Comparison of ENCODE assay signal across 34 mouse cellular contexts in genomic region chr14:8422833-8423232, GRCm38 (mm10). TPM values are rescaled to one million over a fixed set of nuclear protein-coding genes. Genes with fewer than 3 reads are reported as not detected.
DNase-seq lines count a peak whose midpoint lies in the region; ATAC-seq and TF ChIP-seq lines count a peak whose summit lies in the region.
"Had no signal": no experiment of that assay in that cellular context is flagged by ENCODE, and none has a peak within 500 bp of the region (broad histone marks: within the 10 kb centered on the region; RNA-seq: fewer than 3 reads in every experiment).

No protein-coding gene starts in this region.

- H3K4me3 ChIP-seq in forebrain, embryonic 14.5 days (ENCODE audit: low read depth, low read length), result no peak overlapping the region
- no peak overlapping the region for H3K4me3 ChIP-seq in forebrain, embryonic 11.5 days (ENCODE audit: low read depth, low read length)
- no peak overlapping the region for H3K4me3 ChIP-seq in hindbrain, embryonic 15.5 days
- H3K4me3 ChIP-seq in hindbrain, embryonic 12.5 days, result no peak overlapping the region
- H3K4me3 ChIP-seq in midbrain, embryonic 16.5 days (ENCODE audit: low read depth, low read length), result no peak overlapping the region
- no peak overlapping the region for H3K4me3 ChIP-seq in midbrain, embryonic 13.5 days (replicated peaks)
- H3K4me3 ChIP-seq in midbrain, postnatal 0 days (ENCODE audit: low read depth, low read length), result no peak overlapping the region
- H3K4me3 ChIP-seq: embryonic facial prominence, embryonic 13.5 days; forebrain, embryonic 13.5 days; heart, embryonic 10.5 days; heart, embryonic 15.5 days; limb, embryonic 10.5 days; limb, embryonic 15.5 days; liver, embryonic 13.5 days; megakaryocyte, embryonic 14.5 days had no signal

- DNase-seq in forebrain, embryonic 14.5 days (ENCODE audit: low spot score), result peak; percentile 41
- DNase-seq in forebrain, embryonic 11.5 days (ENCODE audit: low spot score), result no peak
- DNase-seq in midbrain, postnatal 0 days (ENCODE audit: low spot score), result peak; percentile 62
- no peak for DNase-seq in layer of hippocampus, postnatal 10 days (ENCODE audit: low spot score in 2 of 2)
- DNase-seq: adrenal gland, adult 2 months; cerebellum, adult 18-20 months; gastrocnemius, postnatal 10 days; kidney, adult 9 months; kidney, postnatal 10 days; liver, embryonic 13.5 days; lung, adult 18-20 months; lung, postnatal 4 days; thymus, adult 2 months; thymus, postnatal 36 days had no signal

- 55% methylated on average over 3 of the region's 3 CpGs for WGBS in forebrain, embryonic 14.5 days
- WGBS in forebrain, embryonic 11.5 days, result 62% methylated on average over 3 of the region's 3 CpGs
- 53% methylated on average over 3 of the region's 3 CpGs for WGBS in hindbrain, embryonic 15.5 days
- 71% methylated on average over 3 of the region's 3 CpGs for WGBS in hindbrain, embryonic 12.5 days
- WGBS in midbrain, embryonic 16.5 days, result 28% methylated on average over 3 of the region's 3 CpGs
- WGBS in midbrain, embryonic 13.5 days, result 52% methylated on average over 3 of the region's 3 CpGs
- WGBS in midbrain, postnatal 0 days, result 16% methylated on average over 3 of the region's 3 CpGs

- H3K4me2 ChIP-seq in forebrain, embryonic 14.5 days (ENCODE audit: low read length), result no peak overlapping the region
- no peak overlapping the region for H3K4me2 ChIP-seq in forebrain, embryonic 11.5 days (ENCODE audit: low read depth, low read length, severe bottlenecking)
- H3K4me2 ChIP-seq in hindbrain, embryonic 15.5 days, result no peak overlapping the region
- no peak overlapping the region for H3K4me2 ChIP-seq in hindbrain, embryonic 12.5 days (replicated peaks)
- no peak overlapping the region for H3K4me2 ChIP-seq in midbrain, embryonic 16.5 days (ENCODE audit: low read length)
- H3K4me2 ChIP-seq in midbrain, embryonic 13.5 days (replicated peaks), result no peak overlapping the region
- no peak overlapping the region for H3K4me2 ChIP-seq in midbrain, postnatal 0 days (ENCODE audit: low read depth, low read length, poor library complexity, severe bottlenecking)
- H3K4me2 ChIP-seq: embryonic facial prominence, embryonic 13.5 days; forebrain, embryonic 13.5 days; heart, embryonic 15.5 days; limb, embryonic 15.5 days; liver, embryonic 13.5 days had no signal

- no peak for ATAC-seq in forebrain, embryonic 14.5 days
- ATAC-seq in forebrain, embryonic 11.5 days (replicated peaks; ENCODE audit: low FRiP score), result no peak
- ATAC-seq in hindbrain, embryonic 15.5 days (ENCODE audit: low FRiP score, low read depth), result peak; percentile 69; the same call in 1 of the 2 replicates
- ATAC-seq in hindbrain, embryonic 12.5 days (ENCODE audit: low FRiP score), result no peak
- ATAC-seq in midbrain, embryonic 16.5 days, result peak; percentile 82
- no peak for ATAC-seq in midbrain, embryonic 13.5 days
- 0 out of 2 replicates have a peak, but pooled peaks have one; percentile 54 for ATAC-seq in midbrain, postnatal 0 days (ENCODE audit: low FRiP score)
- ATAC-seq: activated CD4-positive, CD25-positive, alpha-beta regulatory T cell, adult 4 months; forebrain, embryonic 13.5 days; intestine, postnatal 0 days; lung, postnatal 0 days had no signal

- no peak overlapping the region for H3K27ac ChIP-seq in forebrain, embryonic 14.5 days (ENCODE audit: low read depth, low read length)
- no peak overlapping the region for H3K27ac ChIP-seq in forebrain, embryonic 11.5 days (ENCODE audit: low read depth, low read length)
- H3K27ac ChIP-seq in hindbrain, embryonic 15.5 days (replicated peaks), result no peak overlapping the region
- H3K27ac ChIP-seq in hindbrain, embryonic 12.5 days, result no peak overlapping the region
- no peak overlapping the region for H3K27ac ChIP-seq in midbrain, embryonic 16.5 days (ENCODE audit: low read length)
- no peak overlapping the region for H3K27ac ChIP-seq in midbrain, embryonic 13.5 days
- H3K27ac ChIP-seq in midbrain, postnatal 0 days (ENCODE audit: low read depth, low read length), result no peak overlapping the region
- H3K27ac ChIP-seq: embryonic facial prominence, embryonic 13.5 days; forebrain, embryonic 13.5 days; heart, embryonic 10.5 days; heart, embryonic 15.5 days; limb, embryonic 10.5 days; limb, embryonic 15.5 days; liver, embryonic 13.5 days had no signal

- no peaks in the 10 kb centered on the region for H3K36me3 ChIP-seq in forebrain, embryonic 14.5 days (ENCODE audit: control insufficient read depth, insufficient read depth, low read length)
- no peaks in the 10 kb centered on the region for H3K36me3 ChIP-seq in forebrain, embryonic 11.5 days (ENCODE audit: control insufficient read depth, insufficient read depth, low read length)
- no peaks in the 10 kb centered on the region for H3K36me3 ChIP-seq in hindbrain, embryonic 15.5 days
- H3K36me3 ChIP-seq in hindbrain, embryonic 12.5 days, result no peaks in the 10 kb centered on the region
- no peaks in the 10 kb centered on the region for H3K36me3 ChIP-seq in midbrain, embryonic 16.5 days (ENCODE audit: control insufficient read depth, insufficient read depth, low read length)
- no peaks in the 10 kb centered on the region for H3K36me3 ChIP-seq in midbrain, embryonic 13.5 days
- no peaks in the 10 kb centered on the region for H3K36me3 ChIP-seq in midbrain, postnatal 0 days (ENCODE audit: insufficient read depth, low read length)
- H3K36me3 ChIP-seq: embryonic facial prominence, embryonic 13.5 days; heart, embryonic 10.5 days; heart, embryonic 15.5 days; limb, embryonic 10.5 days; limb, embryonic 15.5 days; liver, embryonic 13.5 days had no signal

- H3K27me3 ChIP-seq in forebrain, embryonic 14.5 days (replicated peaks; ENCODE audit: control insufficient read depth, insufficient read depth, low read length), result no peaks in the 10 kb centered on the region
- no peaks in the 10 kb centered on the region for H3K27me3 ChIP-seq in forebrain, embryonic 11.5 days (ENCODE audit: control insufficient read depth, insufficient read depth, low read length)
- no peaks in the 10 kb centered on the region for H3K27me3 ChIP-seq in hindbrain, embryonic 15.5 days
- H3K27me3 ChIP-seq in hindbrain, embryonic 12.5 days, result no peaks in the 10 kb centered on the region
- no peaks in the 10 kb centered on the region for H3K27me3 ChIP-seq in midbrain, embryonic 16.5 days (ENCODE audit: control insufficient read depth, insufficient read depth, low read depth, low read length)
- no peaks in the 10 kb centered on the region for H3K27me3 ChIP-seq in midbrain, embryonic 13.5 days
- H3K27me3 ChIP-seq in midbrain, postnatal 0 days (ENCODE audit: insufficient read depth, low read length), result no peaks in the 10 kb centered on the region
- H3K27me3 ChIP-seq: CH12.LX; embryonic facial prominence, embryonic 13.5 days; forebrain, embryonic 13.5 days; heart, embryonic 15.5 days; limb, embryonic 15.5 days; liver, embryonic 13.5 days had no signal

- H3K9ac ChIP-seq in forebrain, embryonic 14.5 days (ENCODE audit: low read length), result no peak overlapping the region
- H3K9ac ChIP-seq in forebrain, embryonic 11.5 days (ENCODE audit: low read length), result no peak overlapping the region
- no peak overlapping the region for H3K9ac ChIP-seq in hindbrain, embryonic 15.5 days
- no peak overlapping the region for H3K9ac ChIP-seq in hindbrain, embryonic 12.5 days
- H3K9ac ChIP-seq in midbrain, embryonic 16.5 days (ENCODE audit: low read depth, low read length), result no peak overlapping the region
- H3K9ac ChIP-seq in midbrain, embryonic 13.5 days (replicated peaks), result no peak overlapping the region
- H3K9ac ChIP-seq in midbrain, postnatal 0 days (replicated peaks; ENCODE audit: low read length, poor library complexity, severe bottlenecking), result no peak overlapping the region
- H3K9ac ChIP-seq: embryonic facial prominence, embryonic 13.5 days; forebrain, embryonic 13.5 days; heart, embryonic 15.5 days; limb, embryonic 15.5 days; liver, embryonic 13.5 days had no signal

- H3K4me1 ChIP-seq in forebrain, embryonic 14.5 days (ENCODE audit: control insufficient read depth, insufficient read depth, low read length), result 0 out of 2 replicates have a peak, but pooled peaks cover 2% of the 10 kb centered on the region
- 0 out of 2 replicates have a peak, but pooled peaks cover 2% of the 10 kb centered on the region for H3K4me1 ChIP-seq in forebrain, embryonic 11.5 days (replicated peaks; ENCODE audit: control insufficient read depth, insufficient read depth, low read length)
- H3K4me1 ChIP-seq in hindbrain, embryonic 15.5 days (replicated peaks), result peaks cover 11% of the 10 kb centered on the region; the same call in 1 of the 2 replicates
- H3K4me1 ChIP-seq in hindbrain, embryonic 12.5 days, result 0 out of 2 replicates have a peak, but pooled peaks cover 10% of the 10 kb centered on the region
- peaks cover 10% of the 10 kb centered on the region for H3K4me1 ChIP-seq in midbrain, embryonic 16.5 days (ENCODE audit: control insufficient read depth, insufficient read depth, low read length)
- H3K4me1 ChIP-seq in midbrain, embryonic 13.5 days (replicated peaks), result peaks cover 7% of the 10 kb centered on the region
- peaks cover 15% of the 10 kb centered on the region; the same call in 1 of the 2 replicates for H3K4me1 ChIP-seq in midbrain, postnatal 0 days (ENCODE audit: insufficient read depth, low read length)
- H3K4me1 ChIP-seq: heart, embryonic 10.5 days; liver, embryonic 13.5 days; megakaryocyte, embryonic 14.5 days had no signal

- no peaks in the 10 kb centered on the region for H3K9me3 ChIP-seq in forebrain, embryonic 14.5 days (replicated peaks; ENCODE audit: control insufficient read depth, low read length)
- H3K9me3 ChIP-seq in forebrain, embryonic 11.5 days (ENCODE audit: control insufficient read depth, low read length), result no peaks in the 10 kb centered on the region
- H3K9me3 ChIP-seq in hindbrain, embryonic 15.5 days, result no peaks in the 10 kb centered on the region
- no peaks in the 10 kb centered on the region for H3K9me3 ChIP-seq in hindbrain, embryonic 12.5 days (replicated peaks)
- no peaks in the 10 kb centered on the region for H3K9me3 ChIP-seq in midbrain, embryonic 16.5 days (replicated peaks; ENCODE audit: control insufficient read depth, low read length, poor library complexity, severe bottlenecking)
- no peaks in the 10 kb centered on the region for H3K9me3 ChIP-seq in midbrain, embryonic 13.5 days
- no peaks in the 10 kb centered on the region for H3K9me3 ChIP-seq in midbrain, postnatal 0 days (ENCODE audit: low read length)
- H3K9me3 ChIP-seq: embryonic facial prominence, embryonic 13.5 days; forebrain, embryonic 13.5 days; heart, embryonic 10.5 days; heart, embryonic 15.5 days; limb, embryonic 10.5 days; limb, embryonic 15.5 days; liver, embryonic 13.5 days had no signal

- TF ChIP-seq CTCF in midbrain, postnatal 0 days (IDR thresholded peaks at IDR 0.05), result no peak

RNA-seq across cellular contexts. Expression of gene Oit1, which starts 44.3 kb away (rescaled TPM):
- not detected in 2 replicates for polyA plus RNA-seq in forebrain, embryonic 14.5 days (2014; fragmentation: Nextera tagmentation; extraction: Ambion mirVana)
- polyA plus RNA-seq in forebrain, embryonic 11.5 days (2014; fragmentation: Nextera tagmentation; extraction: Ambion mirVana), result not detected in 2 replicates
- polyA plus RNA-seq in hindbrain, embryonic 15.5 days (2015; fragmentation: Nextera tagmentation; extraction: Ambion mirVana), result not detected in 2 replicates
- polyA plus RNA-seq in hindbrain, embryonic 12.5 days (2016; fragmentation: Nextera tagmentation; extraction: Ambion mirVana), result not detected in 2 replicates
- 0.22 TPM in 1 of 2 replicates, not detected in the other for polyA plus RNA-seq in midbrain, embryonic 16.5 days (2015; fragmentation: Nextera tagmentation; extraction: Ambion mirVana)
- not detected in 2 replicates for polyA plus RNA-seq in midbrain, embryonic 13.5 days (2015; fragmentation: Nextera tagmentation; extraction: Ambion mirVana)
- total RNA-seq in midbrain, postnatal 0 days (2014; rRNA removed), result not detected in 2 replicates
- polyA plus RNA-seq in midbrain, postnatal 0 days (2015; fragmentation: Nextera tagmentation; extraction: Ambion mirVana), result 0.13 TPM in 1 of 2 replicates, not detected in the other
- total RNA-seq in layer of hippocampus, postnatal 10 days (2021), result not detected
- total RNA-seq: adrenal gland, adult 2 months; CH12.LX; common myeloid progenitor, adult 5-6 weeks; gastrocnemius, postnatal 10 days; heart, postnatal 25 days; left cerebral cortex, postnatal 10 days had no signal
- polyA plus RNA-seq: activated CD4-positive, CD25-positive, alpha-beta regulatory T cell, adult 4 months; adrenal gland, adult 2 months; C2C12; forebrain, embryonic 13.5 days; heart, embryonic 10.5 days; limb, embryonic 10.5 days; liver, embryonic 13.5 days; neural tube, embryonic 11.5 days had no signal

Comparison
In these comparisons a context has a peak if more than half of its experiments do, and no peak if none do; other contexts are left out.
1. ATAC-seq: peak in hindbrain, embryonic 15.5 days (single experiment), midbrain, embryonic 16.5 days (single experiment) and midbrain, postnatal 0 days (single experiment); none in forebrain, embryonic 14.5 days (single experiment), forebrain, embryonic 11.5 days (single experiment), hindbrain, embryonic 12.5 days (single experiment) and midbrain, embryonic 13.5 days (single experiment).
2. DNase-seq: peak in forebrain, embryonic 14.5 days (single experiment) and midbrain, postnatal 0 days (single experiment); none in forebrain, embryonic 11.5 days (single experiment) and layer of hippocampus, postnatal 10 days (0 of 2).